Mouse (Mus musculus) heart, embryonic 13.5 days (tissue): Measurements from ENCODE around the gene Wee2. TPM values are rescaled to one million over a fixed set of nuclear protein-coding genes. Genes with fewer than 3 reads are reported as not detected.

ENCODE experiments used
- ATAC-seq: fragments of 200-750 bp; cut with Nextera tagmentation; 2 replicates; pipeline ENCODE4 v1.8.0; 2017; ENCODE audit warnings: moderate TSS enrichment; ENCODE audit not compliant: insufficient number of reproducible peaks, low FRiP score, low TSS enrichment; ENCODE audit errors: extremely low read depth
- H3K27ac ChIP-seq: fragments of 300-500 bp; sonication (generic); replicated peaks from 2 replicates; pipeline ENCODE4 v1.5.1; 2015; ENCODE audit warnings: moderate library complexity, mild to moderate bottlenecking, inconsistent platforms
- H3K27me3 ChIP-seq: fragments of 300-500 bp; sonication (generic); replicated peaks from 2 replicates; pipeline ENCODE4 v1.6.1; 2015; ENCODE audit warnings: mild to moderate bottlenecking, inconsistent platforms
- H3K36me3 ChIP-seq: fragments of 300-500 bp; sonication (generic); 2 replicates; pipeline ENCODE4 v1.6.1; 2015; ENCODE audit warnings: mild to moderate bottlenecking, inconsistent platforms
- H3K4me1 ChIP-seq: fragments of 300-500 bp; sonication (generic); 2 replicates; pipeline ENCODE4 v1.6.1; 2015; ENCODE audit warnings: inconsistent platforms
- H3K4me2 ChIP-seq: fragments of 300-500 bp; sonication (generic); 2 replicates; pipeline ENCODE4 v1.6.1; 2015; ENCODE audit warnings: inconsistent platforms, mild to moderate bottlenecking, moderate library complexity
- H3K4me3 ChIP-seq: fragments of 300-500 bp; sonication (generic); 2 replicates; pipeline ENCODE4 v1.5.1; 2015; ENCODE audit warnings: moderate library complexity, mild to moderate bottlenecking, inconsistent platforms
- H3K9ac ChIP-seq: fragments of 300-500 bp; sonication (generic); 2 replicates; pipeline ENCODE4 v1.6.1; 2015; ENCODE audit warnings: inconsistent platforms, mild to moderate bottlenecking, moderate library complexity
- H3K9me3 ChIP-seq: fragments of 300-500 bp; sonication (generic); 2 replicates; pipeline ENCODE4 v1.6.1; 2016; ENCODE audit warnings: inconsistent platforms
- WGBS: fragments of 180-500 bp; shearing (Covaris S2); methylation state at CpG from one replicate; pipeline ENCODE4 v1.1.7; 2015; ENCODE audit warnings: mixed read lengths; 5-methylcytosine and 5-hydroxymethylcytosine counted together
- polyA plus RNA-seq: library from polyadenylated mRNA; unstranded; fragments of >200 nt; fragmentation: Nextera tagmentation; extraction: Ambion mirVana; gene quantifications from 2 replicates; pipeline ENCODE4 v1.2.1, GENCODE M21; 2015

Gene Wee2
- polyA plus RNA-seq, 1 experiment from 2014 or later = not detected

- Histone ChIP-seq H3K9ac (no peak overlapping the region), H3K4me1 (no peaks in the 10 kb centered on the region; the same call in 1 of the 2 replicates), H3K27me3 (no peaks in the 10 kb centered on the region), H3K9me3 (no peaks in the 10 kb centered on the region), H3K36me3 (no peaks in the 10 kb centered on the region), H3K27ac (no peak overlapping the region), H3K4me2 (no peak overlapping the region), H3K4me3 (no peak overlapping the region)
- 50% methylated on average over 1 of the region's 1 CpGs for WGBS
- ATAC-seq = no peak
Measured at GRCm38 (mm10) chr6:40423774-40424173, 15.1 kb upstream of the Wee2 start.

DNA sequence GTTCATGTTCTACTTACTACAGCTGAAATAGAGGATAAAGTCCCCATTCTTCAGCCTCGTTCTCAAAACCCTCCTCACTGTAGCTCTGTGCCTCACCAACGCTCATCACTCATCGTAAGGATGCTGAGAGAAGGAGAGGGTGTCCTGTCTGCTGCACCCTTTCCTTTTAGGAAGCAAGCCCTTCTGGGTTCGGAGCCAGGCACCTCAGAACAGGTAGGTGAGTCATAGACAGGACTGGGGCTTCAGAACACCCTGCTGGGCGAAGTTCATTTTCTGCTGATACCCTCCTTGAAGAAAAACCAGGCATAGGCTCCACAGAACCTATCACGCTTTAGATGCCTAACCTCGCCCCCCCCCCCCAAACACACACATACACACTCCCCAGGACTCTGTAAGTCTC, 11.4 kb upstream of the Wee2 start:
- H3K4me2 ChIP-seq = no peak overlapping the region
- H3K27me3 ChIP-seq = no peaks in the 10 kb centered on the region
- H3K4me3 ChIP-seq = no peak overlapping the region
- H3K36me3 ChIP-seq = no peaks in the 10 kb centered on the region
- no peaks in the 10 kb centered on the region for H3K4me1 ChIP-seq
- WGBS = 78% methylated on average over 7 of the region's 7 CpGs
- ATAC-seq = no peak
- H3K9ac ChIP-seq = no peak overlapping the region
- H3K9me3 ChIP-seq = no peaks in the 10 kb centered on the region
- no peak overlapping the region for H3K27ac ChIP-seq

GRCm38 (mm10) chr6:40428696-40429095, 10.2 kb upstream of the Wee2 start:
- ATAC-seq = no peak
- no peaks in the 10 kb centered on the region for H3K9me3 ChIP-seq
- no peak overlapping the region for H3K9ac ChIP-seq
- no peak overlapping the region for H3K27ac ChIP-seq
- 57% methylated on average over 3 of the region's 3 CpGs for WGBS
- H3K36me3 ChIP-seq = no peaks in the 10 kb centered on the region
- no peak overlapping the region for H3K4me2 ChIP-seq
- peaks cover 3% of the 10 kb centered on the region; the same call in 1 of the 2 replicates for H3K27me3 ChIP-seq
- no peak overlapping the region for H3K4me3 ChIP-seq
- H3K4me1 ChIP-seq = no peaks in the 10 kb centered on the region

- no peak overlapping the region for H3K4me2 ChIP-seq
- peaks cover under 1% of the 10 kb centered on the region; the same call in 1 of the 2 replicates for H3K4me1 ChIP-seq
- peaks cover 10% of the 10 kb centered on the region for H3K27me3 ChIP-seq
- WGBS = 69% methylated on average over 4 of the region's 4 CpGs
- no peaks in the 10 kb centered on the region for H3K9me3 ChIP-seq
- H3K27ac ChIP-seq = no peak overlapping the region
- no peak for ATAC-seq
- H3K36me3 ChIP-seq = no peaks in the 10 kb centered on the region
- H3K4me3 ChIP-seq = no peak overlapping the region
- no peak overlapping the region for H3K9ac ChIP-seq
Measured at GRCm38 (mm10) chr6:40429521-40429931, 9.4 kb upstream of the Wee2 start.

DNA sequence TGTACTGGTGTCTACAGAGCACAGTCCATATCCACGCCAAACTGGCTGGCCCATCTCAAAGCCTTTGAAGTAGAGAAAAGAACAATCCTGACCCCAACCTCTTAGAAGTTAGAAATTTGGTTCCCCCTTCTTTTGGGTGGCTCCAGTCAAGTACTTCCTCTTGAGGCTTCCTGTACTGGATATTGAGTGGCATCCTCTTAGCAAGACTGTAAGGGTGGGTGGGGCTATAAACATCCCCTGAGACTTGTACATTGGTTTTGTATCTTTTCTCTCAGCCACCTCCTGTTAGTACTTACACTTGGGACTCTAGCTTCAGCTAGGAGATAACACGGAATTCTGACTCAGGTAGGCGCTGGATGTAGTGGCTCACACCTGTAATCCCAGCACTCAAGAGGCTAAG, 8.6 kb upstream of the Wee2 start:
- ATAC-seq = no peak
- H3K36me3 ChIP-seq = no peaks in the 10 kb centered on the region
- H3K4me3 ChIP-seq = no peak overlapping the region
- H3K27me3 ChIP-seq = peaks cover 11% of the 10 kb centered on the region
- H3K27ac ChIP-seq = no peak overlapping the region
- H3K4me2 ChIP-seq = no peak overlapping the region
- 74% methylated on average over 3 of the region's 3 CpGs for WGBS
- H3K9me3 ChIP-seq = no peaks in the 10 kb centered on the region
- H3K9ac ChIP-seq = no peak overlapping the region
- peaks cover 6% of the 10 kb centered on the region; the same call in 1 of the 2 replicates for H3K4me1 ChIP-seq

GRCm38 (mm10) chr6:40430878-40431277, 8.0 kb upstream of the Wee2 start:
- Histone ChIP-seq H3K27ac (no peak overlapping the region), H3K4me2 (no peak overlapping the region), H3K4me1 (peaks cover 6% of the 10 kb centered on the region; the same call in 1 of the 2 replicates), H3K4me3 (no peak overlapping the region), H3K9me3 (no peaks in the 10 kb centered on the region), H3K27me3 (peaks cover 11% of the 10 kb centered on the region), H3K9ac (no peak overlapping the region), H3K36me3 (no peaks in the 10 kb centered on the region)
- no peak for ATAC-seq
- WGBS = 66% methylated on average over 3 of the region's 3 CpGs

DNA sequence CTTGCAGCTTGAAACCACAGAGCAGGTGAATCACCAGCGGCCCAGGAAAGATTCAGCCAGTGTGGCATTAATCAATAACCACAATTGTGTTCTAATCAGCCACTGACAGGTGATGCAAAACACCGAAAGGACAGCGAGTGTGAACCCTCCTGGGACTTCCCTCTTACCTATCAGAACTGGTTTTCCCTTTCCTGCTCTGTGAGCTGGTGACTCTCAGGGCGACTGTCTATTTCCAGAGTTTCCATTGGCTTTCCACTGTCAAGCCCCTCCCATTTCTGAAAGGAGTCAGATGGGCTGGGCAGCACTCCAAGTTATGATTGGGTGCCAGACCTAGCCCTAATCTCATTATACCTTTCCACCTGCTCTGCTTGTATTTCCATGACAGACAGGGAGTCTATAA, 7.5 kb upstream of the Wee2 start:
- H3K36me3 ChIP-seq = no peaks in the 10 kb centered on the region
- peaks cover 9% of the 10 kb centered on the region; the same call in 1 of the 2 replicates for H3K4me1 ChIP-seq
- no peak overlapping the region for H3K9ac ChIP-seq
- no peak for ATAC-seq
- no peak overlapping the region for H3K27ac ChIP-seq
- H3K4me2 ChIP-seq = no peak overlapping the region
- WGBS = 62% methylated on average over 4 of the region's 4 CpGs
- H3K27me3 ChIP-seq = peaks cover 11% of the 10 kb centered on the region
- no peak overlapping the region for H3K4me3 ChIP-seq
- no peaks in the 10 kb centered on the region for H3K9me3 ChIP-seq

DNA sequence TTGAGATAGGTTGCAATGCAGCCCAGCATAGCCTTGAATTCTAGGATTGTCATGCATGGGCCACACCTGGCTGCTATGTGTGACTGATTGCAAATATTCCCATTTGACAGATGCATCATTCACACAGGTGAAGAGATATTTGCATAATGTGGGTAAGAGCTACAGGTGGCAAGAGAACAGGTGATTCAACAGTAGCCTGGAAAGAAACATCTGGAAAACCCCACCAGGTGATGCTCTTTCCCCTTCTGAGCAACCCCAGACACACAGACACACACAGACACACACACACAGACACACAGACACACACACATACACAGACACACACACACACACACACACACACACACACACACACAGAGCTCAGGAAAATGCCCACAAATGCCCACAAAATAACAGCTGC, 7.1 kb upstream of the Wee2 start:
- peaks cover 10% of the 10 kb centered on the region; the same call in 1 of the 2 replicates for H3K4me1 ChIP-seq
- no peak overlapping the region for H3K4me3 ChIP-seq
- no peak overlapping the region for H3K4me2 ChIP-seq
- no peak overlapping the region for H3K27ac ChIP-seq
- no peaks in the 10 kb centered on the region for H3K36me3 ChIP-seq
- peaks cover 11% of the 10 kb centered on the region for H3K27me3 ChIP-seq
- no peak overlapping the region for H3K9ac ChIP-seq
- H3K9me3 ChIP-seq = no peaks in the 10 kb centered on the region
- no peak for ATAC-seq

DNA sequence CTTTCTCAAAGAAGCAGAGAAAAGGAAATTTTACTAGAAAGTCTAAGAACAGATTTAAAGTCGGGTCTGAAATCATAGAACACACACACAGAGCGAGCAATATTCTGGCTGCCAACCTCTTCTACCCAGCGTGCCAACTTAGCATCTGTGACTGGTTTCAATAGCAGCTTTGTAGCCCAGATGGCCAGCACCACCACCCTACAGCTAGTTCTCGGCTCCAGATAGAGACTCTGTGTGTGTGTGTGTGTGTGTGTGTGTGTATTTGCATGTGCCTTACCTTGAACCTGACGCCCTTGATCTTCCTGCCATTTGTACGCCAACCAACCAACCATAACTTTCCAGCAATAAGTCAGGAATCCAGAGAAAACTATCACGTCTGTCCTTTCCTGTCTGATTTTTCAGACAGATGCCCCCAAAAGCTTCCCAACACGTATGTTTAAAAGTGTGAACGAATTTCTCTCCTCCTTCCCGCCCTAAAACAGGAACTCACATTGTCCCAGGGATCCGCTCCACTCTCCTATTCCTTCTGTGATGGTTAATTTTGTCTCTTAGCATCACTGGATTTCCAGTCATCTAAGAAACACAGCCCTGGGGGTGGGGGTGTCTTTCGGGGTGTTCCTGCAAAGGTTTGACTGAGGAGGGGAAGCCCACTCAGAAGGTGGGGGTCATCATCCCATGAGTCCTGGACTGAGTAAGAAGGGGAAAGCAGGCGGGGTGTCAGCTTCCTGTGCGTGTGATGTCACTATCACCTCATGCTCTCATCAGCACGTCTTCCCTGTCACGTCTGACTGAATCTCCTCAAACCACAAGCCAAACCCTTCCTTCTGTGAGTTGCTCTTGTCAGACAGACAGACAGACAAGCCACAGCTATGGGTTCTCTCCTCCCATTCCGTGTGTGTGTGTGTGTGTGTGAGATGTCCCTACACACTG, 6.3 kb upstream of the Wee2 start:
- Histone ChIP-seq H3K9me3 (no peaks in the 10 kb centered on the region), H3K9ac (no peak overlapping the region), H3K27me3 (peaks cover 17% of the 10 kb centered on the region), H3K27ac (no peak overlapping the region), H3K36me3 (no peaks in the 10 kb centered on the region), H3K4me1 (peaks cover 10% of the 10 kb centered on the region; the same call in 1 of the 2 replicates), H3K4me2 (no peak overlapping the region), H3K4me3 (no peak overlapping the region)
- WGBS = 80% methylated on average over 17 of the region's 17 CpGs
- no peak for ATAC-seq

GRCm38 (mm10) chr6:40434697-40435096, 4.2 kb upstream of the Wee2 start:
- Histone ChIP-seq H3K4me3 (peak overlapping the region; percentile 86), H3K27ac (no peak overlapping the region), H3K4me1 (peaks cover 10% of the 10 kb centered on the region; the same call in 1 of the 2 replicates), H3K9me3 (no peaks in the 10 kb centered on the region), H3K36me3 (no peaks in the 10 kb centered on the region), H3K27me3 (peaks cover 30% of the 10 kb centered on the region), H3K9ac (peak overlapping the region; percentile 90), H3K4me2 (peak overlapping the region; percentile 87)
- no peak for ATAC-seq
- WGBS = 16% methylated on average over 7 of the region's 7 CpGs

GRCm38 (mm10) chr6:40435151-40436046, 3.5 kb upstream of the Wee2 start:
- H3K27me3 ChIP-seq = peaks cover 37% of the 10 kb centered on the region
- peak overlapping the region; percentile 32; the same call in 1 of the 2 replicates for H3K27ac ChIP-seq
- peak overlapping the region; percentile 86 for H3K4me3 ChIP-seq

More at GRCm38 (mm10) chr6:40435151-40436046, 3.5 kb upstream of the Wee2 start:
- WGBS = under 1% methylated on average over 69 of the region's 72 CpGs
- H3K36me3 ChIP-seq = no peaks in the 10 kb centered on the region
- peaks cover 10% of the 10 kb centered on the region; the same call in 1 of the 2 replicates for H3K4me1 ChIP-seq
- H3K4me2 ChIP-seq = peak overlapping the region; percentile 87
- peak overlapping the region; percentile 90 for H3K9ac ChIP-seq
- ATAC-seq = peak; percentile 23; the same call in 1 of the 2 replicates
- no peaks in the 10 kb centered on the region for H3K9me3 ChIP-seq
